Mouse (Mus musculus) frontal cortex, postnatal 36 days (tissue): ENCODE data around the gene Olfr1012.
"Not testable (repeated sequence)": the region's sequence is repeated elsewhere in the genome, so short reads cannot be mapped to it uniquely, and the experiment has no call there.

ENCODE experiments used
- DNase-seq, 2 experiments: peaks; one replicate each; pipeline ENCODE4 v3.0.0; 2022; ENCODE audit warnings: low spot score in 2 of 2

Olfr1012 gene

GRCm38 (mm10) chr2:85762666-85763065 lies at the start of gene Olfr1012:
TSS of gene Olfr1012 (minus strand) at chr2:85762766.
- no peak for DNase-seq

- no peak for DNase-seq
Observed at GRCm38 (mm10) chr2:85804501-85804900, 41.9 kb upstream of the Olfr1012 start.

DNA sequence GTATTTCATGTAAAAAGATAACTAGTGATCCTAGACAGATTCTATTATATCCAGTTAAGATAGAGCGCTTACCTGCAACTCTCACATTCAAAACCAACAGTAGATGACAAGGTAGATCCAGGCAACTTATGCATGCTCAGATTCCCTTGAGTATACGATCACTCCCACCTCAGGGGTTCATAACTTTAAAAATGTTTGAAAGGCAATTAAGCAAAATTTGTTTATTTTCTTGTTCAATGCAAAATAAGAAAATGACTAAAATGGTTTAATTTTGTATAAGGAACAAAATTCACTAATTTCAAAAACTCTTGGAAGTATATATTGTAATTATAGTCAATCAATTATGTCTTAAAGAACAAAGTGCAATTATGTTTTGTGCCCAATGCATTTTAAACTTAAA lies 39.9 kb upstream of the Olfr1012 start, which contains the start of gene Olfr1016:
TSS of gene Olfr1016 (minus strand) at position 101 of the 400 bp plus-strand sequence.
- DNase-seq, result no peak

- DNase-seq, result no peak
Observed at GRCm38 (mm10) chr2:85792331-85792730, 29.8 kb upstream of the Olfr1012 start.

DNA sequence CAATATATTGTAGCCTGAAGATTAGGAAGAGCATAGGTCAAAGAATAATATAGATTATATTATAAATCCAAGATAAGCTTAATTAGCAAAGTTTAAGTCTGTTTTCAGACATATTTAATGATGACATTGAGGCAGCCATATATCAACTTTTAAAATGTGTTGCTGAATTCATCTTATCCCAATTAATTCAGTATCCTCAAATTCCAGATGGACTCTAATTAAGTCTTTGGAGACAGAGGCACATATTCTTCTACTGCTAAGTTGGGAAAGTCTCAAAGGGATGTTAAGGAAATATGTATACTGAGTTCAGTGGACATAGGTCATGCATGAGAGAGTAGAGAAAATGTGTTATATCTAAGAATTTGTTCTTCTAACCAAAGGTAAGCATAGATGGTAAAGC lies 19.2 kb upstream of the Olfr1012 start, which contains the start of gene Olfr1015:
TSS of gene Olfr1015 (plus strand) at position 301 of the 400 bp plus-strand sequence.
- no peak for DNase-seq

DNA sequence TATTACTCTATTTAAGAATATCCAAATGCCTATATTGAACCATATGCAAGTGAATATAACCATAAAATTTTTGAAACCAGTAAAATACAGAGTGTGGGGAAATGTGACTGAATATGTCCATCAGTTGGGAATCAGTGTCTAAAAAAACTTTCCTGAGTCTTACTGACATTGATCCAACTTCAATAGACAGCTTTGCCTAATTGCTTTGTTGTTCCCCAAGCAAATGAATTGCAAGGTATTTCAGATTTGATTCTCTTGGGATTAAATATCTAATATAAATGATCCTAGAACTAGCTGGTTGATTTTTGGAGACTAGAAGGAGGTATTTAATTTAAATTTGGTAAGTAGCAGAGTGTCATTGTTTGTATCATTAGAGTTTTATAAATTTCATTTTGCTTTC lies 9.8 kb upstream of the Olfr1012 start, which contains the start of gene Olfr1014:
TSS of gene Olfr1014 (plus strand) at position 301 of the 400 bp plus-strand sequence.
- no peak for DNase-seq

GRCm38 (mm10) chr2:85766798-85767197 lies 4.2 kb upstream of the Olfr1012 start, which contains the start of gene Olfr1013:
TSS of gene Olfr1013 (plus strand) at chr2:85767098.
- no peak for DNase-seq

DNA sequence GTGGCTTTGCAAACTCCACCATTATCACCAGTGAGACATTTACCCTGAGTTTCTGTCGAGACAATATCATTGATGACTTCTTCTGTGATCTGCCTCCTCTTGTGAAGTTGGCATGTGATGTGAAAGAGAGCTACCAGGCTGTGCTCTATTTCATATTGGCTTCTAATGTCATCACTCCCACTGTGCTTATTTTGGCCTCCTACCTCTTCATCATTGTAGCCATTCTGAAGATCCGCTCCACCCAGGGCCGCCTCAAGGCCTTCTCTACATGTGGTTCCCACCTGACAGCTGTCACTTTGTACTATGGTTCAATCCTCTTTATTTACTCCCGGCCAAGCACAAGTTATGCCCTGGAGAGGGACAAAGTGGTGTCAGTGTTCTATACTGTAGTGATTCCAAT lies 8.7 kb downstream of the Olfr1012 start:
- DNase-seq, result no peak

DNA sequence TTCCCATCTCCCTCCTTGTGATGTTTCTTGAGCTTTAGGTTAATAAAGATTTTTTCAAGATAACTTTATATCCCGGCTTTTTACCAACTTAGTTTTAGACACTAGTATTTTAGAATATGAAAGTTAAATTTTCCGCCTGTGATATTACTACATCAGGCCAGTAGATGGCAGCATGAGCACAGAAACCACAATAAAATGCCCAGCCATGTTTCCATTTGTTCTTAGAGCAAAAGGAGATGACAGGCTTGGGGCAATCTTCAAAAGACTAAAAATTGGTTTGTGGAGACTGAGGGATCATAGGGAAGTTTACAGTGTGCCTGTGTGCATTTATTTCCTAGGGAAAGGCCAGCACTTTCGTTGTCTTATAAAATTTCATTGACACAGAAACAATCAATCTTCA lies 36.8 kb downstream of the Olfr1012 start:
- DNase-seq, result peak; percentile 6 to 36

- DNase-seq, result no peak
Observed at GRCm38 (mm10) chr2:85715119-85715518, 47.4 kb downstream of the Olfr1012 start, which contains the start of gene Olfr1009. TSS of gene Olfr1009 (plus strand) at chr2:85715419.

- DNase-seq, result no peak
Observed at GRCm38 (mm10) chr2:85711159-85711558, 51.4 kb downstream of the Olfr1012 start.

DNA sequence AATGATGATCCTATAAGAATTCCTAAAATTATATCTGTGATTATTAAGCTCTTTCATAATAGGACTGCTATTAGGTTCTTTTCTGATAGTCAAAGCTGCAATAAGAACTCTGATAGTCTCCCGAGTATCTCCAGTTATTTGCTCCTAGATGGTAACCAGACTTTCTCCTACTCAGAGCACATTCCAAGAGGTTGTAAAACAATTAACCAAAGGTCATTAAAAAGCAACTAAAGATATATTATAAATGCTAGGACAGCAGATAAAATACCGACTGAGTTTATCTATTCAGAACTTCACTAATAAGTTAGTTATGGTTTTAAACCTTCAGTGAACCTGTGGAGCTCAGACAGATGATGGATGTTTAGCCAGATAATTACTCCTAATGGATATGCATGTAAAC lies 51.9 kb downstream of the Olfr1012 start:
- DNase-seq, result not testable (repeated sequence)
